Mouse (Mus musculus) layer of hippocampus, adult 18-20 months (tissue): ENCODE measurements around the gene Gm4201. TPM values are rescaled to one million over a fixed set of nuclear protein-coding genes. Genes with fewer than 3 reads are reported as not detected.
"Not testable (repeated sequence)": the region's sequence is repeated elsewhere in the genome, so short reads cannot be mapped to it uniquely, and the experiment has no call there.

ENCODE experiments used
- DNase-seq, 2 experiments: peaks; one replicate each; pipeline ENCODE4 v3.0.0; 2022; ENCODE audit warnings: low spot score in 2 of 2
- long read RNA-seq: library from polyadenylated mRNA; stranded (forward); transcript quantifications from one replicate; pipeline ENCODE4 v2.0.0, GENCODE M21; 2021
- total RNA-seq, 2 experiments: library from RNA; stranded (reverse); gene quantifications; 2 replicates each; pipeline ENCODE4 v1.2.3; 2021

Gm4201 gene
- total RNA-seq: not detected
- long read RNA-seq: 0 reads

GRCm38 (mm10) chr7:22565243-22565642 is at the start of gene Gm4201:
TSS of gene Gm4201 (minus strand) at chr7:22565343.
- not testable (repeated sequence) for DNase-seq

DNA sequence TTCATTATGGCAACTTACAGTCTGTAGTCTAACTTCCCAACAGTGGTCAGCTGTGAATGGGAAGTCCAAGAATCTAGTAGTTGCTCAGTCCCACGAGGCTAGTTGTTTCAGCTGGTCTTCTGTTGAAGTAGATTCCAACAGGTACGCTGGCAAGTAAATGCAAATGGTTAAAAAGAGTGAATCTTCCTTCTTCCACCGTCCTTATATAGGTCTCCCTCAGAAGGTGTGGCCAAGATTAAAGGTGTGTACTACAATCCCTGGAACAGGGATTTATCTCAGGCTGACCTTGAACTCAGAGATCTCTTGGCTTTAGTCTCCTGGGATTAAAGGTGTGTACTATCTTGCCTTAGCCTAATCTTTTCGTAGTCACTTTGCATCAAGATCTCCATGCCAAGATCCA is 22.9 kb upstream of the Gm4201 start, which contains the start of gene Gm4565:
Gene Gm4565, minus strand, starts transcription at position 101 of the 400 bp plus-strand sequence.
- not testable (repeated sequence) for DNase-seq

DNA sequence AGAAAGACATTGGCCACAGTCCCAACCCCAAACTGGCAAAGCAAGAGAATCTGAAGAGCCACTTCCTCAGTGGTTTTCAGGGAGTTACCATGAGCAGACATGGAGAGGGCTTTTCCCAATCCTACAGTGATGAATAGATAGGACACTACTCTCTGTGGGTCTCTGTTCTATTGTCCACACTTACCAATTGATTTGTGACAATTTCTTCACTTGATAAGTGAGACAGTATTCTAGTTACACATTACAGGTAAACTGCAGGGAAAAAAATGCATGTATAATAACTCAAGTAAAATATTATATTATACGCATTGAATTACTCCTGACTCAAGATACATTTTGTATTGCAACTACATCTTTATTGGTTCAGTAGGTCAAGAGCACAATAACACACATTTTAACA is 30.4 kb downstream of the Gm4201 start, which contains the start of gene Gm8677:
Gene Gm8677, minus strand, starts transcription at position 101 of the 400 bp plus-strand sequence.
- not testable (repeated sequence) for DNase-seq

DNA sequence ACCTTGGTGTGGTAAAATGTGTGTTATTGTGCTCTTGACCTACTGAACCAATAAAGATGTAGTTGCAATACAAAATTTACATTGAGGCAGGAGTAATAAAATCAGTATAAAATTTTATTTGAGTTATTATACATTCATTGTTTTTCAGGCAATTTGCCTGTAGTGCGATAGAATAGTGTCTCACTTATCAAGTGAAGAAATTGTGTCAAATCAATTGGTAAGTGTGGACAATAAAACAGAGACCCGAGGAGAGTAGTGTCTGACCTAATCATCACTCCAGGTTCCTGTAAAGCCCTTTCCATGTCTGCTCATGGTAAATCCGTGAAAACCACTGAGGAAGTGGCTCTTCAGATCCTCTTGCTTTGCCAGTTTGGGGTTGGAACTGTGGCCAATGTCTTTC is 42.5 kb downstream of the Gm4201 start, which contains the start of gene Vmn1r152:
Gene Vmn1r152, plus strand, starts transcription at position 301 of the 400 bp plus-strand sequence.
- not testable (repeated sequence) for DNase-seq

Other genes starting within 250 kb of the Gm4201 start
- gene Gm4187, start 235.6 kb downstream of the Gm4201 start, total RNA-seq: not detected
- gene Gm8660, start 194.3 kb downstream of the Gm4201 start, total RNA-seq: not detected
- gene Vmn1r148, start 151.8 kb downstream of the Gm4201 start, total RNA-seq: not detected
- gene Vmn1r149, start 127.1 kb downstream of the Gm4201 start, total RNA-seq: not detected
- gene Gm10665, start 101.3 kb downstream of the Gm4201 start, total RNA-seq: not detected
- not detected for gene Vmn1r151, start 65.7 kb downstream of the Gm4201 start, total RNA-seq
- not detected for gene Vmn1r152, start 42.4 kb downstream of the Gm4201 start, total RNA-seq
- not detected for gene Gm8677, start 30.5 kb downstream of the Gm4201 start, total RNA-seq
- gene Gm4565, start 22.8 kb upstream of the Gm4201 start, total RNA-seq: not detected
- not detected for gene Vmn1r155, start 92.7 kb upstream of the Gm4201 start, total RNA-seq
- not detected for gene Gm8693, start 127.0 kb upstream of the Gm4201 start, total RNA-seq
- not detected for gene Gm4567, start 154.4 kb upstream of the Gm4201 start, total RNA-seq
- gene Vmn1r157, start 196.4 kb upstream of the Gm4201 start, total RNA-seq: not detected
- gene Vmn1r158, start 225.4 kb upstream of the Gm4201 start, total RNA-seq: not detected